Mouse (Mus musculus): ENCODE measurements around the gene Zfp780b. TPM values are rescaled to one million over a fixed set of nuclear protein-coding genes. Genes with fewer than 3 reads are reported as not detected.
"Not testable (repeated sequence)": the region's sequence is repeated elsewhere in the genome, so short reads cannot be mapped to it uniquely, and the experiment has no call there.

The Zfp780b gene
- polyA plus RNA-seq, 1 experiment from 2014 or later = 36.6 TPM

DNA sequence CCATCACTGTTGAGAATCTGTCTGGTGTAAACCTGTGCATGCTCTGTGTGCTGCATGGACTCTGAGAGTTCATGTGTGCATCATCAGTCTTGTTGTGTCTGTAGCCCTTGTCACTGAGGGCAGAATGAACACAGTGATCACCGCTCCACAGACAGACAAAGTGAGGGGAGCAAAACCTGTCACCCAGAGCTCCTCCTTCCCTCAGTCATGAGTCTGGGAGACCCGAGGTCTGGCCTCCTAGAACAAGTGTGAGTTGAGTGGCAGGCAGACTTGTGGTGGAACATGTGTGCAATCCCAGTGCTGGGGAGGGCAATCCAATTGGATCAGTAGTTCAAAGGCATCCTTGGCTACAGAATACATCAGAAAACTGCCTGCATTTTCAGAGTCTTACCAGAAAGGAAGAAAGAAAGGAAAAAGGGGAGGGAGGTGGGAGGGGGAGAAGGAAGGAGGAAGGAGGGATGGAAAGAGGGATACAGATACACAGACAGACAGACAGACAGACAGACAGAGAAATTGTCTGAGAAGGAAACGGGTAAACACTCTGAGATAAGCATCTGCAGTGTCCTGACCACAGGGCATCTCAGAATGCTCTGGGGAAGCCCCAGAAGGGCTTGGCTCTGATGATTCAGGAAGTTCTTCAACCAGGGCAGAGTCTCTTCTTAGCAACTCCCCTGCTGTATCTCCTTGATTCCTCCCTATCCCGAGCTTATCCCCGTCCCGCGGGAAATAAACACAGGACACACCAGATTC lies 45.7 kb downstream of the Zfp780b start:
- peak overlapping the region; percentile 33 for H3K4me2 ChIP-seq (ENCODE audit: low read length)
- no peaks in the 10 kb centered on the region for H3K36me3 ChIP-seq (ENCODE audit: control insufficient read depth, insufficient read depth)
- H3K4me3 ChIP-seq (replicated peaks; ENCODE audit: low read length) = no peak overlapping the region
- H3K27ac ChIP-seq (ENCODE audit: low read length) = no peak overlapping the region
- peaks cover 5% of the 10 kb centered on the region for H3K4me1 ChIP-seq (replicated peaks; ENCODE audit: control insufficient read depth, insufficient read depth, low read length)
- H3K9me3 ChIP-seq (ENCODE audit: control insufficient read depth, low read length) = no peaks in the 10 kb centered on the region
- 24% methylated on average over 7 of the region's 7 CpGs for WGBS
- H3K9ac ChIP-seq (replicated peaks; ENCODE audit: low read depth, low read length) = no peak overlapping the region
- ATAC-seq = no peak
- H3K27me3 ChIP-seq (replicated peaks; ENCODE audit: control insufficient read depth, insufficient read depth, low read length) = no peaks in the 10 kb centered on the region

DNA sequence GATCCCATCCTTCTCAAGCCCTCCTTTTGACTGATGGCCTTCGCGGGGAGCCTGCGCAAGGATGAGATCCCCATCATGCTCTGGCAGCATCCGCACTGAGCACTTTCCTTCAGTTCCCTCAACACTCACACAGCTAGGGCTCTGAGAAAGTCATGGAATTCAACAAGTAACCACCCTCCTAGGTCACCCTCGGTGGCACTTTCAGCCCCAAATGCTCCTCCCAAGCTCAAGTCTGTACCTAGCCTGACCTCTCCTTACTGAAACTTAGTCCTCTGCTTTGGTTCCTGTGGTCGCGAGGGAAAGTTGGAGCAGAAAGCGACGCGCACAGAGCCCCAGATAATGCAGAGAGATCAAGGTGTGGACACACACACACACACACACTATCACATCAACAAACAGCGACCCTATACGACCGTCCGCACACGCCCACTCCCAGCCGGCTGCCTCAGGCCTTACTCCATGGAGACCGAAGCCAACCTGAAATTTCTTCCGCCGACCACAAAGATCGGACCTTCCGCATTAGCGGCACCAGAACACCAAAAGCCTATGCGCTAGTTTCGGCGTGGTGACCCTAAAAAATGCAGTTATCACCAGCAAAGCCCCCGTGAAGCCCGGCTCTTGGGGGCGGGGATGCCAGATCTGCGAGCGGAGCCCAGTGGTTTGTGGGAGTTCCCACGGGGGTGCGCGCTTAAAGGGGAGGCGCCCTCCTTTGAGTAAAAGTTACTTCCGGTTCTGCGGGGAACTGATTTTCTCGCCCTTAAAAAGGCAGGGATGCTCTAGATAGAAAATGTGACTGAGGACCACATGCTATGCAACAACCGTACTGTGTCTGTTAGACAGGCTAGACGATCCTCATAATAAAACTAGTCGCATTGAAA lies 49.9 kb downstream of the Zfp780b start, which contains the start of gene Zfp974:
TSS of gene Zfp974 (minus strand) at position 643 of the 878 bp plus-strand sequence.
- ATAC-seq = peak; percentile 96
- H3K27me3 ChIP-seq (replicated peaks; ENCODE audit: control insufficient read depth, insufficient read depth, low read length) = no peaks in the 10 kb centered on the region
- H3K9ac ChIP-seq (replicated peaks; ENCODE audit: low read depth, low read length) = peak within 1 kb of the TSS; percentile 73
- peak within 1 kb of the TSS; percentile 67 for H3K4me2 ChIP-seq (ENCODE audit: low read length)
- H3K27ac ChIP-seq (ENCODE audit: low read length) = 0 out of 2 replicates have a peak within 1 kb of the TSS, but pooled peaks have one; percentile 38
- H3K4me3 ChIP-seq (replicated peaks; ENCODE audit: low read length) = peak within 1 kb of the TSS; percentile 80
- H3K9me3 ChIP-seq (ENCODE audit: control insufficient read depth, low read length) = no peaks in the 10 kb centered on the region
- H3K4me1 ChIP-seq (replicated peaks; ENCODE audit: control insufficient read depth, insufficient read depth, low read length) = peaks cover 8% of the 10 kb centered on the region
- WGBS = 5% methylated on average over 40 of the region's 40 CpGs
- peaks cover 8% of the 10 kb centered on the region; the same call in 1 of the 2 replicates for H3K36me3 ChIP-seq (ENCODE audit: control insufficient read depth, insufficient read depth)

DNA sequence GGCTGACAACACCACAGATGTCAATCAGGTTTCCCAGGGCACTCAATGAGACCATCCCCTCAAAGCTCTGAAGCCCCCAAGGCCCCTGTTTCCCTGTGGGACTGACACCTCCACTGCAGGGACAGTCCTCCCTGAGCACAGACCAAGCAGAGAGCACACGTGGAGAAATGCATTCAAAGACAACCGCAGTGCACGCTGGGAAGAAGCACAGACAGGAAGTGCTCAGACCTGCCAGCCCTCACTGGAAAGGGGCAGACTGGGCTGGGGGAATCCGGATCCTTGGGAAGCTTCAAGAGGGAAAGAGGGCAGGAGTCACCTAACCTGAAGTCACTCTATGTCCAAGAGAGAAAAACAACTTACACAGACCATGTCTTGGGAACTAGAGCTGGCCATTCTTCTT lies 51.9 kb downstream of the Zfp780b start:
- H3K4me1 ChIP-seq (replicated peaks; ENCODE audit: control insufficient read depth, insufficient read depth, low read length); H3K4me2 ChIP-seq (ENCODE audit: low read length); H3K27me3 ChIP-seq (replicated peaks; ENCODE audit: control insufficient read depth, insufficient read depth, low read length); ATAC-seq; H3K36me3 ChIP-seq (ENCODE audit: control insufficient read depth, insufficient read depth); H3K4me3 ChIP-seq (replicated peaks; ENCODE audit: low read length); H3K9me3 ChIP-seq (ENCODE audit: control insufficient read depth, low read length); H3K27ac ChIP-seq (ENCODE audit: low read length); H3K9ac ChIP-seq (replicated peaks; ENCODE audit: low read depth, low read length): not testable (repeated sequence)
- 49% methylated on average over 4 of the region's 4 CpGs for WGBS

DNA sequence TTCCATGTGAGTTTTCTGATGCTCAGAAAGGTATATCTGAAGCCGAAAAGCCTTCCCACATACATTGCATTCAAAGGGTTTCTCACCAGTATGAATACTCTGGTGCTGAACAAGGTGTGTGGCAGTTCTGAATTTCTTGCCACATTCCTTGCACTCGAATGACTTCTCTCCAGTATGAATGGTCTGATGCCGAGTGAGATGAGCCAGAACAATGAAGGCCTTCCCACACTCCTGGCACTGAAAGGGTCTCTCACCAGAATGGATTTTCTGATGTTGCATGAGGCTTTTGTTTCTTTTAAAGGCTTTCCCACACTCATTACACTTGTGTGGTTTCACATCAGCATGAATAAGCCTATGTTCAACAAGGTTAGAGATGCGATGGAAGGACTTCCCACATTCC lies 68.0 kb downstream of the Zfp780b start:
- not testable (repeated sequence) for H3K4me3 ChIP-seq (replicated peaks; ENCODE audit: low read length)
- 55% methylated on average over 3 of the region's 4 CpGs for WGBS

More for the DNA sequence above, 68.0 kb downstream of the Zfp780b start:
- H3K4me2 ChIP-seq (ENCODE audit: low read length); ATAC-seq; H3K9ac ChIP-seq (replicated peaks; ENCODE audit: low read depth, low read length); H3K4me1 ChIP-seq (replicated peaks; ENCODE audit: control insufficient read depth, insufficient read depth, low read length); H3K9me3 ChIP-seq (ENCODE audit: control insufficient read depth, low read length); H3K27ac ChIP-seq (ENCODE audit: low read length); H3K27me3 ChIP-seq (replicated peaks; ENCODE audit: control insufficient read depth, insufficient read depth, low read length): not testable (repeated sequence)
- H3K36me3 ChIP-seq (ENCODE audit: control insufficient read depth, insufficient read depth) = peaks cover 34% of the 10 kb centered on the region

Other genes with a start within 250 kb of the Zfp780b start
- 132 and 133 TPM in 2 replicates for gene Zfp60, start 247.8 kb downstream of the Zfp780b start, polyA plus RNA-seq (2015; fragmentation: Nextera tagmentation; extraction: Ambion mirVana)
- 2.4 and 2.7 TPM in 2 replicates for gene Zfp626, start 172.0 kb downstream of the Zfp780b start, polyA plus RNA-seq (2015; fragmentation: Nextera tagmentation; extraction: Ambion mirVana)
- 12.2 and 14.0 TPM in 2 replicates for gene Zfp59, start 140.6 kb downstream of the Zfp780b start, polyA plus RNA-seq (2015; fragmentation: Nextera tagmentation; extraction: Ambion mirVana)
- gene Zfp607a, start 121.6 kb downstream of the Zfp780b start, polyA plus RNA-seq (2015; fragmentation: Nextera tagmentation; extraction: Ambion mirVana) = 1.9 and 2.1 TPM in 2 replicates
- gene Zfp974, start 49.7 kb downstream of the Zfp780b start, polyA plus RNA-seq (2015; fragmentation: Nextera tagmentation; extraction: Ambion mirVana) = 18.4 and 19.4 TPM in 2 replicates
- 6.8 and 7.6 TPM in 2 replicates for gene Zfp850, start 34.9 kb upstream of the Zfp780b start, polyA plus RNA-seq (2015; fragmentation: Nextera tagmentation; extraction: Ambion mirVana)
- 330 and 343 TPM in 2 replicates for gene Psmc4, start 70.9 kb upstream of the Zfp780b start, polyA plus RNA-seq (2015; fragmentation: Nextera tagmentation; extraction: Ambion mirVana)
- gene Fcgbp, start 92.1 kb upstream of the Zfp780b start, polyA plus RNA-seq (2015; fragmentation: Nextera tagmentation; extraction: Ambion mirVana) = 0.41 TPM in 1 of 2 replicates, not detected in the other
- gene 9530053A07Rik, start 150.3 kb upstream of the Zfp780b start, polyA plus RNA-seq (2015; fragmentation: Nextera tagmentation; extraction: Ambion mirVana) = 0.06 and 0.14 TPM in 2 replicates
- gene Fbl, start 190.5 kb upstream of the Zfp780b start, polyA plus RNA-seq (2015; fragmentation: Nextera tagmentation; extraction: Ambion mirVana) = 84.4 and 86.8 TPM in 2 replicates
- 14.4 and 14.8 TPM in 2 replicates for gene Dyrk1b, start 200.3 kb upstream of the Zfp780b start, polyA plus RNA-seq (2015; fragmentation: Nextera tagmentation; extraction: Ambion mirVana)

Data from forebrain, embryonic 16.5 days (tissue).